Mouse (Mus musculus) C2C12 (cell line): ENCODE results near the gene Herc2. TPM values are rescaled to one million over a fixed set of nuclear protein-coding genes. Genes with fewer than 3 reads are reported as not detected.

Experiments
- H3K27me3 ChIP-seq: one replicate; pipeline ENCODE4 v1.6.1; 2011; ENCODE audit not compliant: control insufficient read depth, insufficient read depth, insufficient read length
- H3K36me3 ChIP-seq: one replicate; pipeline ENCODE4 v1.6.1; 2011; ENCODE audit not compliant: control insufficient read depth, insufficient read depth
- H3K4me3 ChIP-seq: one replicate; pipeline ENCODE4 v1.5.1; 2011; ENCODE audit warnings: mild to moderate bottlenecking, control low read depth; ENCODE audit not compliant: poor library complexity, insufficient read depth, severe bottlenecking
- H3K79me2 ChIP-seq: one replicate; pipeline ENCODE4 v1.6.1; 2011; ENCODE audit not compliant: control insufficient read depth, insufficient read depth
- H3K79me3 ChIP-seq: one replicate; pipeline ENCODE4 v1.6.1; 2011; ENCODE audit warnings: low read depth, control low read depth
- H3ac ChIP-seq: one replicate; pipeline ENCODE3; 2011; ENCODE audit warnings: low read depth; ENCODE audit not compliant: control insufficient read depth, insufficient read length
- CEBPB ChIP-seq: IDR thresholded peaks from one replicate; pipeline ENCODE4 v1.6.1; 2011; ENCODE audit warnings: low read depth, mild to moderate bottlenecking, control low read depth, moderate library complexity
- CTCF ChIP-seq: IDR thresholded peaks from one replicate; pipeline ENCODE4 v1.5.1; 2011; ENCODE audit not compliant: control insufficient read depth, insufficient read depth, insufficient read length
- FOSL1 ChIP-seq: IDR thresholded peaks from one replicate; pipeline ENCODE4 v1.8.0; 2011; ENCODE audit warnings: mild to moderate bottlenecking, low read length; ENCODE audit not compliant: poor library complexity, insufficient read depth, severe bottlenecking
- MAX ChIP-seq: IDR thresholded peaks from one replicate; pipeline ENCODE4 v1.6.1; 2011; ENCODE audit warnings: mild to moderate bottlenecking, control low read depth
- MYOD1 ChIP-seq: IDR thresholded peaks from one replicate; pipeline ENCODE4 v1.6.1; 2011; ENCODE audit warnings: low read depth; ENCODE audit not compliant: control insufficient read depth, insufficient read length
- MYOG ChIP-seq: IDR thresholded peaks from one replicate; pipeline ENCODE4 v1.6.1; 2011; ENCODE audit not compliant: control insufficient read depth, insufficient read length; ENCODE audit errors: extremely low read depth
- USF1 ChIP-seq: IDR thresholded peaks from one replicate; pipeline ENCODE4 v1.6.1; 2011; ENCODE audit warnings: low read depth, mild to moderate bottlenecking, control low read depth, moderate library complexity
- polyA plus RNA-seq: library from polyadenylated mRNA; unstranded; fragments of >200 nt; fragmentation: generic; extraction: Trizol; gene quantifications from one replicate; pipeline ENCODE4 v1.2.1, GENCODE M21; 2012; ENCODE audit warnings: missing spikeins

The Herc2 gene
- polyA plus RNA-seq, 1 experiment = 8.8 TPM

DNA sequence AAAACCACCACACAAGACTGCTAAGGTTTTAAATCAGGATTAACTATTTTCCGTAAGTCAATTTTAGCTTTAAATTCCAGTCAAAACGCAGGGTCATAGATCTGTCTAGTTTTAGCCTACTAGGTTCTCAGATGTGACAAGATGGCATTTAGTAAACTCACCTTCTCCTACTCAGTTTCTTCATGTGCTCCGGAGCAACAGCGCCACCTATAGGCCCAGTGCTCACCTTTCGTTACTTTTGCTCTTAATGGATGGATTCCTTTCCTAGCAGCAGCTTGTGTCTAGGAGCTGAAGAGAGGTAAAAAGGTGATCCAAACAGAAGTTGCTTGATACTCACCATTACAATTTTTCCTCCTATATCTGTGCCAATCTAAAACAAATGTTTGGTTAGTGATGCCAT, 7.6 kb upstream of the Herc2 start:
- Histone ChIP-seq H3K27me3 (no peaks in the 10 kb centered on the region), H3K79me3 (no peaks in the 10 kb centered on the region), H3K4me3 (no peak overlapping the region), H3K79me2 (no peaks in the 10 kb centered on the region), H3K36me3 (no peaks in the 10 kb centered on the region), H3ac (no peak overlapping the region)
- TF ChIP-seq CTCF (peak; percentile 28), MYOD1 (no peak)

GRCm38 (mm10) chr7:56043577-56044266, 6.3 kb upstream of the Herc2 start:
- H3K79me2 ChIP-seq = no peaks in the 10 kb centered on the region
- TF ChIP-seq FOSL1 = no peak
- no peak for TF ChIP-seq MYOG
- no peak for TF ChIP-seq CEBPB
- TF ChIP-seq MYOD1 = no peak
- no peak for TF ChIP-seq CTCF
- no peaks in the 10 kb centered on the region for H3K36me3 ChIP-seq
- no peaks in the 10 kb centered on the region for H3K27me3 ChIP-seq
- H3ac ChIP-seq = no peak overlapping the region
- no peaks in the 10 kb centered on the region for H3K79me3 ChIP-seq
- no peak overlapping the region for H3K4me3 ChIP-seq

GRCm38 (mm10) chr7:56044267-56044629, 5.7 kb upstream of the Herc2 start:
- no peaks in the 10 kb centered on the region for H3K36me3 ChIP-seq
- H3ac ChIP-seq = no peak overlapping the region
- H3K79me2 ChIP-seq = no peaks in the 10 kb centered on the region
- H3K79me3 ChIP-seq = no peaks in the 10 kb centered on the region
- H3K4me3 ChIP-seq = no peak overlapping the region
- no peak for TF ChIP-seq MYOD1
- TF ChIP-seq CEBPB = no peak
- TF ChIP-seq MAX = no peak
- no peak for TF ChIP-seq FOSL1
- no peak for TF ChIP-seq MYOG
- TF ChIP-seq CTCF = no peak
- no peak for TF ChIP-seq USF1
- H3K27me3 ChIP-seq = no peaks in the 10 kb centered on the region

DNA sequence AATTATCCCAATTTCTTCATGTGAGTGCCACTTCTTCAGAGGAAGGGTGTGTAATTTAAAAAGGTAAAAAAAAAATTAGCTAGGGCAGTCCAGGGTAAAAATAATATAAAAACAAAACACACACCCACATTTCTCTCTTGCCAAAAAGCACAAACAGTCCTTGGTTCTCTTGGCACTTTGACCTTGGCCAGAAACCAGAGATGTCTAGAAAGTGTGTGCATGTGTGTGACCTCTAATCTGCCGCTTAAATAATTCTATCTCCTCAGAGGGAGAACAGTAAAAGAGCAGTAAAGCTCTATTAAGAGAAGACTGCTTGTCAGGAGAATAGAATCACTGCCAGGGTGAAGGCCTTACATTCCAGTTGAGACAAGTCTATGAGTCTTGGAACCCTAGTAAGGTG, 2.8 kb upstream of the Herc2 start:
- H3K4me3 ChIP-seq = no peak overlapping the region
- peaks cover 19% of the 10 kb centered on the region for H3K79me2 ChIP-seq
- peaks cover 12% of the 10 kb centered on the region for H3K79me3 ChIP-seq
- no peaks in the 10 kb centered on the region for H3K36me3 ChIP-seq
- no peak for TF ChIP-seq MAX
- TF ChIP-seq MYOD1 = no peak
- no peak for TF ChIP-seq USF1
- no peak for TF ChIP-seq FOSL1
- no peak for TF ChIP-seq MYOG
- no peak for TF ChIP-seq CEBPB
- no peak for TF ChIP-seq CTCF
- H3ac ChIP-seq = no peak overlapping the region
- H3K27me3 ChIP-seq = no peaks in the 10 kb centered on the region

DNA sequence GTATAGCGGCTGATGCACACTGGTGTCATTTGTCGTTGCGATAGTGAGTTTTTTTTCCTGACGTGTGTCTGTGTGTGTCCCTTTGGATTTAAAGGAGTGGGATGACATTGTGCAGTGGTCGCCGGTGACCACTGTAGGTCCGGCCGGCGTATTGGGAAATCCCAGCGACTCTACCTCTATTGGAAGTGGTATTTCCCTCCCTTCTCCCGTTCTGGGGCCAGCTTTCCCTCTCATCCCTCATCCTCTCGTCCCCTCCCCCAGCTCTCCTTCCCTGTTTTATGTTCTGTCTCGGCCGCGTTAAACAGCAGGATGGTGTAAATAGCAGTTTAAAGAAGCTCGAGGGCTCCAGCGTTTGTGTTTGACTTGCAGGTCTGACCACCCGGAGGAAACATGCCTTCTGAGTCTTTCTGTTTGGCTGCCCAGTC, 503 bp downstream of the Herc2 start:
- Histone ChIP-seq H3K79me3 (peaks cover 22% of the 10 kb centered on the region), H3K4me3 (peak overlapping the region; percentile 38)
- no peak for TF ChIP-seq CTCF
- TF ChIP-seq USF1 = no peak
- no peak for TF ChIP-seq MYOD1
- TF ChIP-seq CEBPB = no peak
- TF ChIP-seq MAX = no peak
- no peak for TF ChIP-seq FOSL1
- no peak for TF ChIP-seq MYOG

GRCm38 (mm10) chr7:56052996-56053395, 3.0 kb downstream of the Herc2 start:
- H3K79me2 ChIP-seq = peaks cover 62% of the 10 kb centered on the region

More for the DNA sequence above, 503 bp downstream of the Herc2 start:
- peak overlapping the region; percentile 86 for H3ac ChIP-seq
- no peaks in the 10 kb centered on the region for H3K36me3 ChIP-seq
- H3K27me3 ChIP-seq = no peaks in the 10 kb centered on the region
- peaks cover 48% of the 10 kb centered on the region for H3K79me2 ChIP-seq

More at GRCm38 (mm10) chr7:56052996-56053395, 3.0 kb downstream of the Herc2 start:
- Histone ChIP-seq H3K79me3 (peaks cover 29% of the 10 kb centered on the region), H3ac (no peak overlapping the region), H3K4me3 (no peak overlapping the region), H3K27me3 (no peaks in the 10 kb centered on the region), H3K36me3 (no peaks in the 10 kb centered on the region)
- TF ChIP-seq CTCF = no peak
- no peak for TF ChIP-seq MYOD1
- no peak for TF ChIP-seq FOSL1
- TF ChIP-seq CEBPB = no peak
- TF ChIP-seq MYOG = no peak
- TF ChIP-seq USF1 = no peak
- no peak for TF ChIP-seq MAX
